Mouse (Mus musculus) adrenal gland, postnatal 4 days (tissue): ENCODE data around the gene Mpeg1. TPM values are rescaled to one million over a fixed set of nuclear protein-coding genes. Genes with fewer than 3 reads are reported as not detected.

Experiments
- DNase-seq, 2 experiments: peaks; one replicate each; pipeline ENCODE4 v3.0.0; 2021 to 2022; ENCODE audit warnings: low spot score in 2 of 2, mixed read lengths in 2 of 2
- total RNA-seq, 2 experiments: library from RNA; stranded (reverse); gene quantifications; 2 replicates each; pipeline ENCODE4 v1.2.3; 2021

Gene Mpeg1
- total RNA-seq, 2 experiments from 2014 or later, result 22.3 to 23.5 TPM

- no peak for DNase-seq
These were observed 29.3 kb downstream of the Mpeg1 start for GRCm38 (mm10) chr19:12489675-12490570.

- no peak for DNase-seq
These were observed 31.1 kb downstream of the Mpeg1 start for GRCm38 (mm10) chr19:12491636-12492035.

- DNase-seq, result no peak
These were observed 33.0 kb downstream of the Mpeg1 start for GRCm38 (mm10) chr19:12493453-12494186.

- no peak for DNase-seq
These were observed 33.5 kb downstream of the Mpeg1 start for GRCm38 (mm10) chr19:12494187-12494458.

GRCm38 (mm10) chr19:12494972-12495535 is 34.5 kb downstream of the Mpeg1 start:
- DNase-seq, result no peak

GRCm38 (mm10) chr19:12496241-12496640 is 35.7 kb downstream of the Mpeg1 start:
- DNase-seq, result no peak

- no peak for DNase-seq
These were observed 37.3 kb downstream of the Mpeg1 start for GRCm38 (mm10) chr19:12497909-12498308.

- DNase-seq, result no peak
These were observed 37.7 kb downstream of the Mpeg1 start for GRCm38 (mm10) chr19:12498321-12498720.

GRCm38 (mm10) chr19:12498941-12499340 is 38.4 kb downstream of the Mpeg1 start:
- no peak for DNase-seq

GRCm38 (mm10) chr19:12499485-12499884 is 38.9 kb downstream of the Mpeg1 start:
- DNase-seq, result no peak

GRCm38 (mm10) chr19:12500124-12500523 is 39.5 kb downstream of the Mpeg1 start:
- no peak for DNase-seq

- DNase-seq, result no peak
These were observed 40.3 kb downstream of the Mpeg1 start for GRCm38 (mm10) chr19:12500881-12501311.

- DNase-seq, result peak; percentile 80 to 90
These were observed 41.1 kb downstream of the Mpeg1 start, which contains the start of gene Dtx4 for GRCm38 (mm10) chr19:12501370-12502347. TSS of gene Dtx4 (minus strand) at chr19:12501454.

- no peak for DNase-seq
These were observed 42.2 kb downstream of the Mpeg1 start for GRCm38 (mm10) chr19:12502756-12503155.

GRCm38 (mm10) chr19:12514621-12515020 is 54.0 kb downstream of the Mpeg1 start:
- DNase-seq, result no peak

Other genes starting within 250 kb of the Mpeg1 start
- not detected for gene Olfr1432, start 228.2 kb upstream of the Mpeg1 start, total RNA-seq
- not detected for gene Olfr262, start 219.1 kb upstream of the Mpeg1 start, total RNA-seq
- not detected for gene Olfr235, start 199.7 kb upstream of the Mpeg1 start, total RNA-seq
- gene Olfr1434, start 180.9 kb upstream of the Mpeg1 start, total RNA-seq, result not detected
- not detected for gene Olfr1436, start 161.6 kb upstream of the Mpeg1 start, total RNA-seq
- not detected for gene Olfr1437, start 135.7 kb upstream of the Mpeg1 start, total RNA-seq
- gene Olfr1438-ps1, start 124.9 kb upstream of the Mpeg1 start, total RNA-seq, result not detected
- gene Olfr1440, start 73.5 kb upstream of the Mpeg1 start, total RNA-seq, result not detected
- gene Olfr1441, start 43.3 kb upstream of the Mpeg1 start, total RNA-seq, result not detected
- not detected for gene Pfpl, start 32.9 kb upstream of the Mpeg1 start, total RNA-seq
- 10 to 100 TPM; 32.1 to 33.4 TPM for gene Dtx4, start 40.7 kb downstream of the Mpeg1 start, total RNA-seq
- 10 to 100 TPM; 13.3 to 16.9 TPM for gene Fam111a, start 85.0 kb downstream of the Mpeg1 start, total RNA-seq
- gene Gm4952, start 139.2 kb downstream of the Mpeg1 start, total RNA-seq, result 10 to 100 TPM in 1 of 2 experiments, under 1 TPM in 1; 0.31 to 14.1 TPM
- gene Glyat, start 172.5 kb downstream of the Mpeg1 start, total RNA-seq, result 1 to 10 TPM; 1.7 to 6.2 TPM
- not detected for gene Olfr1442, start 209.7 kb downstream of the Mpeg1 start, total RNA-seq
- gene Olfr1443, start 217.3 kb downstream of the Mpeg1 start, total RNA-seq, result not detected
- 10 to 100 TPM in 1 of 2 experiments, 1 to 10 TPM in 1; 2.1 to 11.5 TPM for gene Keg1, start 235.0 kb downstream of the Mpeg1 start, total RNA-seq